Mouse (Mus musculus): ENCODE results near the gene Qrich1.

Gene Qrich1

DNA sequence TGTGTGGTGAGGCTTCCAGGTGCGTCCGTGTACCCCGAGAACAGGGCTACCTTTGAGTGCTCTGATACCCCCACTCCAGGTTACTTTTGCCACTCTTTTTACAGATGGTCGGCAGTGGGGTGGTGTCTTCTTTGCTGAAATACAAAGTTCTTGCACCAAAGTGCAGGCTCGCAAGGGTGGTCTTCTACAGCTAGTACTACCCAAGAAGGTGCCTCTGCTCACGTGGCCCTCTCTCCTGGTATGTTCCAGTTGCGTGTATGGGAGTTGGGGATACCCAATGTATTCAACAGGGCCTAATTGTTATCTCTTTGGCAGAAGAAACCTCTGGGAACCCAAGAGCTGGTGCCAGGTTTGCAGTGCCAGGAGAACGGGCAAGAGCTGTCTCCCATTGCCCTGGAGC, 23.4 kb upstream of the Qrich1 start:
- no peak for DNase-seq

DNA sequence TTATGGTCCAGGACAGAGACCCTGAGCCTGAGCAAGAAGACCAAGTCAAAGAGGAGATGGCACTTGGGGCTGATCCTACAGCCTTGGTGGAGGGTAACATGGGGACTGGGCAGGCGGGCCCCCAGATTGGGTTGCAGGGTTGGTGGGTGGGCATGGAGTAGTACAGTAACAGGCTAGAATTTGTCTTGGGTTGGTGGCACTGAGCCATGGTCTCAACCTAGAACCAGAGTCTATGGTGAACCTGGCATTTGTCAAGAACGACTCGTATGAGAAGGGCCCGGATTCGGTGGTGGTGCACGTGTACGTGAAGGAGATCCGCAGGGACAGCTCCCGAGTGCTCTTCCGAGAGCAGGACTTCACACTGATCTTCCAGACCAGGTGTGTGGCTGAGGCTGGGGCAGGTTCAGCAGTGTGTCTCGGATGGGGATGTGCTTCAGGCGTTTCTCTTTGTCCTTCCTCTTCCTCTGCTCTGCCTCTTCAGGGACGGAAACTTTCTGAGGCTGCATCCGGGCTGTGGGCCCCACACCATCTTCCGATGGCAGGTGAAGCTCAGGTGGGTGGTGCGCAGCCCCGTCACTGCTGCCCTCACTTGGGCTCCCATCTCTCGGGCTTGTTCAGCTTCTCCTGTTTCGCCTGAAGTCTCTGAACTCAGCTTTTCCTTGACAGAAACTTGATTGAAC, 22.3 kb upstream of the Qrich1 start:
- no peak for DNase-seq

DNA sequence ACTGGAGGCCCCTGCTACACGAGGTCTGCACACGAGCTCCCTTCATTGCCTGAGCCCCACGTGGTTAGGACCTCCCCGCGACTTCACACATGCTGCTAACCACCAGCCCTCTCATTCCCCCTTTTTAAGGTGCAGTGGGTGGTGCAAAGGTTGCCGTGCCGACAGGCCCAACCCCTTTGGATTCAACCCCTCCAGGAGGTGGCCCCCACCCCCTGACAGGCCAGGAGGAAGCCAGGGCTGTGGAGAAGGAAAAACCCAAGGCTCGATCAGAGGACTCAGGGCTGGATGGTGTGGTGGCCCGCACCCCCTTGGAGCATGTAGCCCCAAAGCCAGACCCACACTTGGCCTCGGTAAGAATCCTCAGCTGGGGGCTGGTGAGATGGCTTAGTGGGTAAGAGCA, 21.7 kb upstream of the Qrich1 start:
- DNase-seq, result no peak

DNA sequence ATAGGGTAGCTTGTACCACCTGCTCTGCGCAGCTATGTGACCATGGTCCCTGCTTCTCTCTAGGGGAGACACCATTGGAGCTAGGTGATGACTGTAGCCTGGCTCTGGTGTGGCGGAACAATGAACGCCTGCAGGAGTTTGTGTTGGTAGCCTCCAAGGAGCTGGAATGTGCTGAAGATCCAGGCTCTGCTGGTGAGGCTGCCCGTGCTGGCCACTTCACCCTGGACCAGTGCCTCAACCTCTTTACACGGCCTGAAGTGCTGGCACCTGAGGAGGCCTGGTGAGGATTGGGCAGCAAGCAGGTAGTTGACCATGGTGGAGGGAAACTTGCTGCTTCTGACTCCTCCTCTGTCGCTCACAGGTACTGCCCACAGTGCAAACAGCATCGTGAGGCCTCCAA, 17.4 kb upstream of the Qrich1 start:
- no peak for DNase-seq

DNA sequence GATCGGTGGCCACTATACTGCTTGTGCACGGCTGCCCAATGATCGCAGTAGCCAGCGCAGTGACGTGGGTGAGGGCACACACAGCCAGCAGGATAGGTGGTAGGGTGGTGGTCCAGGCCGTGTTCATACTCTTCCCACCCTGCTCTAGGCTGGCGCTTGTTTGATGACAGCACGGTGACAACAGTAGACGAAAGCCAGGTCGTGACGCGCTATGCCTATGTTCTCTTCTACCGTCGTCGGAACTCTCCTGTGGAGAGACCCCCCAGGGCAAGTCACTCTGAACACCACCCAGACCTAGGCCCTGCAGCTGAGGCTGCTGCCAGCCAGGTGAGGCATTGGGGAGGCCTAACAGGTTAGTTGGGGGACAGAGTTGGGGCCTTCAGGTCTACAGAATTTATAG, 16.7 kb upstream of the Qrich1 start:
- no peak for DNase-seq

DNA sequence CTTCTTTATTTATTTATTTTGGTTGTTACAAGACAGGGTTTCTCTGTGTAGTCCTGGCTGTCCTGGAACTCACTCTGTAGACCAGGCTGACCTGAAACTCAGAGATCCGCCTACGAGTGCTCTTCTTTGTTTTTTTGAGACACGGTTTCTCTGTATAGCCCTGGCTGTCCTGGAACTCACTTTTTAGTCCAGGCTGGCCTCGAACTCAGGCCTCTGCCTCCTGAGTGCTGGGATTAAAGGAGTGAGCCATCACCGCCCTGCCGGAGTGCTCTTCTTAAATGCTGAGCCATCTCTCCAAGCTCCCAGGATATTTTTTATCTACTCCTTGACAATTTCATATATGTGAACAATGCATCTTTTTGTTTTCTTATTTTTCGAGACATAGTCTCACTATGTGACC, 9.7 kb upstream of the Qrich1 start:
- no peak for DNase-seq

DNA sequence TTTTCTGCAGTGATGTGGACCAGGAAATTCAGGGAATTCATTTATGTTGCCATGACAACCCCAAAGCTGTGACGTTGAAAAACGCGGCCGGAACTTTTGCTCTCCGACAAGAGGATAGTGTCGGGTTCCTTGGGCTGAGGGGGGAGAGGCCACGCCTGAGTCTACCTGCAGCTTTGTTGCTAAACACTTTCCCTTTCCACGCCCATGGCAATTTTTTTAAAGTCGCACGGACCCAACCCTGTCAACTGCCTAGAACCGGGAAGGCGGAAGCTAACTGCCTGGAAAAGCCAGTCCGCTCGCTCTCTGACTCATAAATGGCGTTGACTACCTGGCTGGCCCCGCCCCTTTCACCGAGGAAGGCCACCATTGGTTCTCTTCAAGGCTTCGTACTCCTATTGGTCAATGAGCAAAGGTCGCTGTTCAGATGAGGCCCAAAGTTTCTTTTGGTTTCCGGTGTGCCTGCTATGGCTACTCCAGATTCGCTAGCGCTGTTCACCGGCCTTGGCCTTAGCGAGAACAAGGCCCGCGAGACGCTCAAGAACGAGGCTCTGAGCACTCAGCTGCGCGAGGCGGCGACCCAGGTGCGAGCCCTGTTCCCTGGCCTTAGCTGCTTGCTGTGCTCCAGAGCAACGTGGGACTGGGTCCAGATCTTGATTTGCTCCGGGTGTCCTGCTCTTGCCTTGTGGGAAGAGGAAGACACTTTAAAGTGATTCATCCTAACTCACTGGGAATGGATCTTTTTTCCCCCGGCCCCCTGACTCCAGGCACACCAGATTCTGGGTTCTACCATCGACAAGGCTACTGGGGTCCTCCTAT, 8.8 kb upstream of the Qrich1 start, which contains the start of gene Qars:
Gene Qars (plus strand): TSS at position 88 of the 816 bp plus-strand sequence.
- peak; percentile 96 for DNase-seq

DNA sequence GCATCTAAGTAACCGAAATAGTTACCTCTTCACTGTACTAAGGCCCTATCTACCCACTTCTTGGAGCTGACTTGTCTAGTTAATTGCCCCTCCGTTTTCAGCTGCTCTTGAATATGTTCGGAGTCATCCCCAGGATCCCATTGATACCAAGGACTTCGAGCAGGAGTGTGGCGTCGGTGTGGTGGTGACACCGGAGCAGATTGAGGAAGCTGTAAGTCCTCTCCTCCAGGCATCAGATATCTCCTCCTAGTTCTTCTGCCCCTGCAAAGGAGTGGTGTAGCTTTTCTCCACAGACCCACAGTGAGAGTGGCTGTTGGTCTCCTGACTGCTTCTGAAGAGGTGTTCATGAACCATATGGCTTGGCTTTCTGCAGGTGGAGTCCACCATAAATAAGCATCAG, 7.8 kb upstream of the Qrich1 start:
- no peak for DNase-seq

DNA sequence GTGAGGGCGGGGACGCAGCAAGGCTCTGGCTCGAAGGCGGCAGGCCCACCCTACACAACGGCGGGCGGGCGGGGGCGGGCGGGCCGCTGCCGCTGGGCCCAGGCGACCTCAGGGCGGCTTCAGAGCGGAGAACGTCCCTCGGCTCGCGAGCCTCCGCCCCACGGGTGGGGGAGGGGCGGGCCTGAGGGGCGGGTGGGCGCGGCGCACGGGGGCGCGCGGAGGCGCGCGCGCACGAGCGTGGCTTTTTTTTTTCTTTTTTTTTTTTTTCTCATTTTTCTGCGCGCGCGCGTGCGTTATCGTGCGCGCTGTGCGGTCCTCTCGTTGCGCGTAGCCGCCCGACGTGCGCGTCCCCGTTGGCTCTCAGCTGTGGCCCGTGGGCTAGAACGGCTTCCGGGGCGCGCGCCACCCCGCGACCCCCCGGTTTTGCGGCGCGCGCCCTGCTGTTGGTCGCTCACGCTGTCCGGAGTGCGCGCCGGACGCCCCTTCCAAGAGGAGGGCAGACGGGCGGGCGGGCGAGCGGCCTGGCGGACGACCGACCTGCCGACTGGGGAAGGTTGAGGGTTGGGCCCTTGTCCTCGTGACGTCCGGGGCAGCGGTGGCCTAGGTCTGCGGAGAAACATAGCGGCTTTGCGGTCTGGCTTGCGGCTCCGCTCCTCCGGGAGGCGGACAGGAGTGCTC, 786 bp downstream of the Qrich1 start:
- peak; percentile 87 for DNase-seq

DNA sequence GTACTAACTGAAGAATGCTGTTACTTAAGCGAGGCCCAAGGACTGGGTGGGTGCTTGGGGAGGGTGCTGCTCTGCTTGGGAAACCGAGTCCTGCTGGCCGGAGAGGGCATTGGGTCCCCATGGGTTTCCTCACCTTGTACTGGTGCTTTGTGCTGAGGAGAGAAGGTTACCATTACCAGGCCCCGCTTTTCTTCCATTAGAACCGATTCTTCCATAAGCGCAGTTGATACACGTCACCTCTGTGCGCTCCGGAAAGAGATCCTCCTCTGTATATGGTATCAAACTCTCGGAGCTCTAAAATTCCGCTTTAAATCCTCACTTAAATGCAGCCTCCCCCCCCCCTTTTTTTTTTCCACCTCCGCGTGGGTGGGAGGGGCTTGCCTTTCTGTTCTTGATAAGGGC, 1.3 kb downstream of the Qrich1 start:
- DNase-seq, result peak; percentile 42

DNA sequence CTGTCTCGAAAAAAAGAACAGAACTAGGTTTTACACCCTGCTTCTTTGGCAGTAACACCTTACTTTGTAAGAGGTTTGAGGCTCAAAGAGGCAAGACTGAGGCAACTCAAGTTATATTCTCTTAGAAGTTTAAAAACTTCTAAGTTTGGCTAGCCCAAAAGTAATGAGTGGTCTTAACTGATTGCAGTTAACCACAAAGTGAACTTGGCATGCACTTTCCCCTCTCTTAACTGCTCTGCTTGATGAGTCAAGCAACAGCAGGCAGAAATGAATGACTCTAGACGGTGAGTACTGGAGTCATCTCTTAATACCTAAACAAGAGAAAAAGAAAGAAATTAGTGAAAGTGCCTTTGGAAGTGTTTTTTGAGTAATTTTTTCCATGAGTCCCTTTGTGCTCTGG, 5.0 kb downstream of the Qrich1 start:
- DNase-seq, result no peak

DNA sequence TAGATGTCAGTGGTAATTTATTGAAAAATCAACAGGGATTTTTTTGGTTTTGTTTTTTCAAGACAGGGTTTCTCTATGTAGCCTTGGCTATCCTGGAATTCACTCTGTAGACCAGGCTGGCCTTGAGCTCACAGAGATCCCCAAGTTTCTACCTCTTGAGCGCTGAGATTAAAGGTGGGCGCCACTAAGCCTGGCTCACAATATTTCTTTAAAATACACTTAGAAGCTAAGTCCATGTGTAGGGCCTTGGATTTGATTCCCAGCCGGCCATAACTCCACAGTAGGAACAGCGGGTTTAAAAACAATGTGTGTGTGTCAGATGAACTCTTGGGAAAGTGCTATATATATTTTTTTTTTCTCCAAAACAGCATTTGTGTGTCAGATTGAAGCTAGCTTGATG, 6.7 kb downstream of the Qrich1 start:
- DNase-seq, result no peak

DNA sequence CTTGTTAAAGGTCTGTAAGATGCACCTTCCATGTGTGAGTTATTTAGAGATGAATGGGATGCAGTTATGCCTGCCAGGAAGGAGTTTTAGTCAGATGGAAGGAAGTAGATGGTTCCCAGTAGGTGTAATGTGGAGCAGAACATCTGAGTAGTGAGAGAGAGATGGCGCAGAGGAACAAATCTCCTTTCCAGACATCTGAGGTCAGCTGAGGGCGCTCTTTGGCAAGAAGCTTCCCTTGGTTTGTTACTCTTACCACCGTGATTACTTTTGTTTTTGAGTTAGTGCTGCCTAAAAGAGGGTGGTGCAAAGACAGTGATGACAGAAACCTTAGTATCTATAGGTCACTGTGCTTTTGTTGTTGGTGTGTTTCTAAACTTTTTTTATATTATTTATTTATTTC, 8.8 kb downstream of the Qrich1 start:
- DNase-seq, result no peak

DNA sequence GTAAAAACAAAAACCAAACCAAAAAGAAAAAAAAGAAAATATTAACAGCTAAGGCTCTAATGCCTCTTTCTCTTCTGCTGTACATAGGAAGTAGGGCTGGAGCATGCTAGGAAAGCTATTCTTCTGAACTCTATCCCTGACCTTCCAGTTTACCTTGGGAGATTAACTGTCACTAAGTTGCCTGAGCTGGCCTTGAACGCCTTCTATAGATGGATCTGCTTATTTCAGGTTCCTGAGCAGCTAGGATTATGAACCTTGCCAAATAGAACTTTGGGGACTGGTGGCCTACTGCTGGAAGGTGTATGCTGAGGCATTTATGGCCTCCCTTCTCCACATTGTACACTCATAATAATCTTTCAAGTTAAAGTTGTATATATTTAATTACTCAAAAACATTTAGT, 14.3 kb downstream of the Qrich1 start:
- no peak for DNase-seq

DNA sequence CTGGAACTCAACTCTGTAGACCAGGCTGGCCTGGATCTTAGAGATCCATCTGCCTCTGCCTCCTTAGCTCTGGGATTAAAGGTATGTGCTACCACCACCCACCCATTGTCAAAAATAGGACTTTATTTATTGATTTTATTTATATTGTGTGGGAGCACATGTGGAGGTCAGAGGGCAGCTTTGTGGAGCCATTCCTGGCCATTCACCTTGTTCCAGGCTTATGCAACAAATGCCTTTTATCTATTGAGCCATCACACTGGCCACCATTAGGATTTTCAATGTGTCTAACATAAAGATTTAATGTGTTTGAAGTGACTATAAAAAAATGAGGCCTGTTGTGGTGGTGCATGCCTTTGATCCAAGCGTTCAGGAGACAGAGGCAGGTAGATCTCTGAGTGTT, 14.9 kb downstream of the Qrich1 start:
- DNase-seq, result no peak

DNA sequence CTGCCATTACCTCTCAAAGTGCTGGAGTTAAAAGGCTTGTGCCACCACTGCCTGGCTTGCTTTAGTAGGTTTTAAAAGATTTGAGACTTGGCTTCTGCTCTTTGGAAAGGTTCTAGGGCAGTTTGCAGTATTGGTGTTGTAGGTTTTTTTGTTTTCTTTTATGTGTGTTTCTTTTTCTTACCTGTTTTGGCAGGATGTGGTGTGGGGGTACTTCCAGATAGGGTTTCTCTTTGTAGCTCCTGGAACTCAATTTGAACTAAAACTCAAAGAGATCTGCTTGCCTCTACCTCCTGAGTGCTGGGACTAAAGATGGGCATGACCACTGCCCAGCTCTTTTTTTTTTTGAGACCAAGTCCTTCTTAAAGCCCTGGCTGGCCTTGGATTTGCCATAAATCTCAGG, 24.2 kb downstream of the Qrich1 start:
- no peak for DNase-seq

DNA sequence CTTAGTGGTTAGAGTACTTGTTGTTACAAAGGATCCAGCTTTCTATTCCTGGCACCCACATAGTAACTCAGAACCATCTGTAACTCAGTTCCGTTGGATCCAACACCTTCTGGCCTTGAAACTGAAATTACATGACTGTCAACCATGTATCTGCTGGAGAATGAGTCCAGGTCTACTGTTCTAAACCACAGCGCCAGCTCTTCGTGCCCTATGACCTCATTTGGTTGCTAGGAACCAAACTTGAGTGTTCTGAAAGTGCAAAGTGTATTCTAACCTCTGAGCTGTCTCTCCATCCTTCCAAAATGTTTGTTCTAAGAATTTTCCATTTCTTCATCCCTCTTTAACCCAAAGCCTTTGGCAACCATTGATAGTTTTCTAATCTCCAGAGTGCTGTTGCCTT, 29.4 kb downstream of the Qrich1 start:
- no peak for DNase-seq

DNA sequence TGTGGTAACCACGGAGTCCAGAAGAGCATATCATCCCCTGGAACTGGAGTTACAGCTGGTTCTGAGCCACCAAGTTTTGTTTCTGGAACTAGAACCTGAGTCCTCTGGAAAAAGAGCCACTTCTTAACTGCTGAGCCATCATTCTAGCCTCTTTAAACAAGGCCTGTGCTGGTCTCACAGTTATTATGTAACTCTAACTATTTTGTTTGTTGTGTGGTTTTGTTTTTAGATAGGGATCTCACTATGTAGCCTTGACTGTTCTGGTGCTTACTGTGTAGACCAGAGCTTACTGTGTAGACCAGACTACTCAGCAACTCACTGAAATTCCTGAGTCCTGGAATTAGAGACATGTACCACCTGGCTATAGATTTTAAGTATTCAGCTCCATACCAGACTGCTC, 30.3 kb downstream of the Qrich1 start:
- DNase-seq, result no peak

DNA sequence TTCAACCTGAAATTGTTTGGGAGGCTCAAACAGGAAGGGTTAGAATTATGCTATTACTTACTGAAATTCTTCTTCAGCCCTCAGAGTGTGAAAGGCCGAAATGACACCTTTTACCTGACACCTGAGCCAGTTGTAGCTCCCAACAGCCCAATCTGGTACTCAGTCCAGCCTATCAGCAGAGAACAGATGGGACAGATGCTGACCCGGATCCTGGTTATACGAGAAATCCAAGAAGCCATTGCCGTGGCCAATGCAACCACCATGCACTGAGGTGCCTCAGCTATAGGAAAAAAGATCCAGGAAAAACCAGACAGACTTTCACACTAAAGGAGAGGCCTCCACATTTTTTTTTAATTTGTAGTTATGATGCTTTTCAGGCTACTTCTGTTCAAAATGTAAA, 42.6 kb downstream of the Qrich1 start:
- no peak for DNase-seq

DNA sequence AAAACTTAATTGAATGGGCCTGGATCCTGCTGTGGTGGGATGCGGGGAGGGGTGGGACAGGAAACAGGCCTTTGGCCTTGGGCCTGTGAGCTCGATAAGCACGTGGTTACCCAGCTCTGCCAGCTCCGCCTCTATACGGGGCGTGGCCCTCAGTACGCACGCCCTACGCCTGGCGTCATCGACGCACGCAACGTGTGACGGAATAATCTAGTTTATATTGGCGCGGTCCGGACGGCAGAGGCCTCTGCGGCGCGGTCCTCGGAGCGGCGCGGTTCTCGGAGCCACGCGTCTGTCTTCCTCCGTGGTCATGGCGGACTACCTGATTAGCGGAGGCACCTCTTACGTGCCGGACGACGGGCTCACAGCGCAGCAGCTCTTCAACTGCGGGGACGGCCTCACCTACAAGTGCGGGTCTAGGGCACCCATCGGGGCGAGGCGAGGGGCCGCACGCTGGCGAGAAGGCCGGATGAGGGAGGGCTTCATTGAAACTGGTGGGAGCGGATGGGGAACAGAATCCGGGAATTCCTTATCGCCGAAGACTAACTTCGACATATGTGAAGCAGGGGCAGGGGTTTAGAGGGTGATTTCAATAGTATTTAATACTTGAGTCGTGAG, 43.7 kb downstream of the Qrich1 start, which contains the start of gene Impdh2:
Gene Impdh2 (plus strand): TSS at position 60 of the 615 bp plus-strand sequence.
- DNase-seq, result peak; percentile 96

DNA sequence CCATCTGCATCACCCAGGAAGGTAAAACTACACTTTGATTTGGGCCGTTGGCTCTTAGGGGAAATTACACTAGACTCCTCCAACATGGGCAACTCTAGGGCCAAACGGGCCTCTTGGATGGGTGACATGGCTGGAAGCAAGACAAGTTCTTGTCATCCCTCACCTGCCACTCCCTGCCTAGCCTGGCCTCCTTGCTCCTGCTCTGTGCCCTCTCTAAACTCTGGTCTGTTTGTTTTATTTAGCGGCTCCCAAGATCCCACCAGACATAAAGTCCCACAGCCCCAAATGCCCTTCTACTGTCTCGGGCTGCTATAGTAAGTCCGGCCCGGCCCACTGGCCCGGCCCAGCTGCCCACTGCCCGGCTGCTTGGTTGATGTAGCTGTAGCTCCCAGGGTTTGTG, 47.1 kb downstream of the Qrich1 start:
- DNase-seq, result no peak

DNA sequence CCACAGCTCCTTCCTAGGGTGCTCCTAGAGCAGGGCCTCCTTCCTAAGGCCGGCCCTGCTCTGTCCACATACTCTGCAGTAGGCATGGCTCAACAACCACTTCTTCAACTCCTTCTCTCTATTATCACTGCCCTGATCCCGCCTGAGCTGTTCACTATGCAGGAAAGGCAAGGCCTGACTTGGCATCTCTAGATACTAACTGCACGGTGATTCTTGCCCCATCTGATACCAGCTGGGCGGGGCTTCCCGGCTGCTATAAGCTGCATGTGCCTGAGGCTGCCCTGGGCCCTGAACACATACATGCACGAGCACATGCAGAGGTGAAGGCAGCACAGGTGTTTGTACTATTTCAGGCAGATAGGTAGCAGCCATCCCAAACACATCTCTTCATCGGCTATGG, 47.5 kb downstream of the Qrich1 start:
- peak; percentile 42 for DNase-seq
